Mouse (Mus musculus) limb, embryonic 13.5 days (tissue): Measurements from ENCODE around the gene Ppm1a. TPM values are rescaled to one million over a fixed set of nuclear protein-coding genes. Genes with fewer than 3 reads are reported as not detected.

Experiments used
- ATAC-seq: fragments of 200-750 bp; cut with Nextera tagmentation; 2 replicates; pipeline ENCODE4 v1.8.0; 2017; ENCODE audit warnings: low read depth, moderate number of reproducible peaks, moderate TSS enrichment; ENCODE audit not compliant: low FRiP score
- H3K27ac ChIP-seq: fragments of 300-500 bp; sonication (generic); 2 replicates; pipeline ENCODE4 v1.5.1; 2015; ENCODE audit warnings: inconsistent platforms, mild to moderate bottlenecking, moderate library complexity
- H3K27me3 ChIP-seq: fragments of 300-500 bp; sonication (generic); 2 replicates; pipeline ENCODE4 v1.6.1; 2015; ENCODE audit warnings: mild to moderate bottlenecking, inconsistent platforms
- H3K36me3 ChIP-seq: fragments of 300-500 bp; sonication (generic); 2 replicates; pipeline ENCODE4 v1.6.1; 2015; ENCODE audit warnings: inconsistent platforms, mild to moderate bottlenecking, moderate library complexity
- H3K4me1 ChIP-seq: fragments of 300-500 bp; sonication (generic); 2 replicates; pipeline ENCODE4 v1.6.1; 2015; ENCODE audit warnings: inconsistent platforms
- H3K4me2 ChIP-seq: fragments of 300-500 bp; sonication (generic); replicated peaks from 2 replicates; pipeline ENCODE4 v1.6.1; 2015; ENCODE audit warnings: inconsistent platforms, mild to moderate bottlenecking, moderate library complexity
- H3K4me3 ChIP-seq: fragments of 300-500 bp; sonication (generic); 2 replicates; pipeline ENCODE4 v1.5.1; 2015; ENCODE audit warnings: moderate library complexity, mild to moderate bottlenecking, inconsistent platforms
- H3K9ac ChIP-seq: fragments of 300-500 bp; sonication (generic); 2 replicates; pipeline ENCODE4 v1.6.1; 2015; ENCODE audit warnings: mild to moderate bottlenecking, inconsistent platforms
- H3K9me3 ChIP-seq: fragments of 300-500 bp; sonication (generic); 2 replicates; pipeline ENCODE4 v1.6.1; 2016; ENCODE audit warnings: inconsistent platforms
- WGBS: fragments of 180-500 bp; shearing (Covaris S2); methylation state at CpG from one replicate; pipeline ENCODE4 v1.1.7; 2015; 5-methylcytosine and 5-hydroxymethylcytosine counted together
- polyA plus RNA-seq: library from polyadenylated mRNA; unstranded; fragments of >200 nt; fragmentation: Nextera tagmentation; extraction: Ambion mirVana; gene quantifications from 2 replicates; pipeline ENCODE4 v1.2.1, GENCODE M21; 2015

Gene Ppm1a
- polyA plus RNA-seq = 44.7 and 50.5 TPM in 2 replicates

DNA sequence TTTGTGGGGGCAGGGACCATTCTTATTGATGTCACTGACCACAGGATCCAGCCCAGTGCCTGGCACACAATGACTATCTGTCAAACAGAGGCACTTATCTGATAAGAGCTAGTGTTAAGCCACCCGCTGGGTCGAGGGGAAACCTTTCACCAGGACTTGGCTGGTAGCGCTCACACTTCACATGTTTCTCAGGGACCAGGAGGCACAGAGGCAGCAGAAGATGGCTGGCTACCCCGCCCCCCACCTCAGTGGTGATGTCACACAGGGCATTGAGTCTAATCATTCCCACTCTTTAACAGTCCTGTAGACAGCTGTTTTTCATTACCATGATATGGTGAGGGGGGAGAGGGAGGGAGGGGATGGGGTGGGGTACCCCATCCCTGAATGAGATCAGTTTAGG lies at the start of gene Ppm1a:
Ppm1a (plus strand) TSS at position 370 of the 400 bp plus-strand sequence.
- no peak within 1 kb of the TSS for H3K27ac ChIP-seq
- no peak within 1 kb of the TSS for H3K4me3 ChIP-seq
- H3K9me3 ChIP-seq = no peaks in the 10 kb centered on the region
- peaks cover 14% of the 10 kb centered on the region for H3K4me1 ChIP-seq
- H3K27me3 ChIP-seq = no peaks in the 10 kb centered on the region
- ATAC-seq = no peak
- no peaks in the 10 kb centered on the region for H3K36me3 ChIP-seq
- H3K9ac ChIP-seq = no peak within 1 kb of the TSS
- WGBS = 13% methylated on average over 4 of the region's 4 CpGs
- H3K4me2 ChIP-seq = no peak within 1 kb of the TSS

DNA sequence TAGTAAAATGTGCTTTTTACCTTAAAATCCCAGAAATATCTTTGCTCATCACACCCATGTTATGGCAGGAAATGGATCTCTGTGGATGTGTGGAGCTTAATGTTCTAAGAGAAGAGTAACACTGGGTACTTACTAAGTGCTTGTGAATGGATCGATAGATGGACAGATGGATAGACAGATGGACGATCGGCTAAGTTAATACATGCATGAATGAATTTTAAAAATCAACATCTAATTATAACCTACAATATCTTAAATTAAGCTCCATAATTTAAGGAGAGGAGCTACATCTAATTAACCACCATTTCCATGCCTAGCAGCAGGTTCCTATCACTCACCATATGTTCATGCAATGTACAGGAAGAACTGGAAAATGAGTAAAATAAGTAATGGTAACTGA lies 47.3 kb upstream of the Ppm1a start:
- no peaks in the 10 kb centered on the region for H3K27me3 ChIP-seq
- ATAC-seq = no peak
- no peak overlapping the region for H3K4me2 ChIP-seq
- no peak overlapping the region for H3K4me3 ChIP-seq
- no peak overlapping the region for H3K9ac ChIP-seq
- H3K4me1 ChIP-seq = no peaks in the 10 kb centered on the region
- peaks cover 8% of the 10 kb centered on the region for H3K9me3 ChIP-seq
- 95% methylated on average over 3 of the region's 3 CpGs for WGBS
- no peak overlapping the region for H3K27ac ChIP-seq
- H3K36me3 ChIP-seq = no peaks in the 10 kb centered on the region

DNA sequence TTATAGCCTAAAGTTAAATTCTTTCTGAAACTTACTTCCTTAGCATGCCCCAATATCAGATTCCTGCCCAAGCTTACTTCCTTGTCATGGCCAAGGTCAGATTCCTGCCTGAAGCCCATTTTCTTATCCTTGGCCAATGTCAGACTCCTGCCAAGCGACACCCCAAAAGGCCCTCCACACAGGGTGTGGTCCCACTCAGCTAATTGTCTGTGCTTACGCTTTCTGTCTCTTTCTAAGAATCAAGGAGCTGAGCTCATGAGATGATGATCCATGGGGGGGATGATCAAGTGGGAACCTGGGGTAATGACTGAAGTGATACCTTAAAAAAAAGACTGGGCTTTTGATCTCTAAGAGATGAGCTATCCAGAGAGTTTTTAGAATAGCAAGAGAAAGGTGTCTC lies 42.4 kb upstream of the Ppm1a start:
- Histone ChIP-seq H3K9ac (no peak overlapping the region), H3K27ac (no peak overlapping the region), H3K9me3 (peaks cover 8% of the 10 kb centered on the region), H3K4me3 (no peak overlapping the region), H3K27me3 (no peaks in the 10 kb centered on the region), H3K36me3 (no peaks in the 10 kb centered on the region), H3K4me1 (0 out of 2 replicates have a peak, but pooled peaks cover 3% of the 10 kb centered on the region), H3K4me2 (no peak overlapping the region)
- ATAC-seq = no peak
- WGBS = 83% methylated on average over 2 of the region's 2 CpGs

DNA sequence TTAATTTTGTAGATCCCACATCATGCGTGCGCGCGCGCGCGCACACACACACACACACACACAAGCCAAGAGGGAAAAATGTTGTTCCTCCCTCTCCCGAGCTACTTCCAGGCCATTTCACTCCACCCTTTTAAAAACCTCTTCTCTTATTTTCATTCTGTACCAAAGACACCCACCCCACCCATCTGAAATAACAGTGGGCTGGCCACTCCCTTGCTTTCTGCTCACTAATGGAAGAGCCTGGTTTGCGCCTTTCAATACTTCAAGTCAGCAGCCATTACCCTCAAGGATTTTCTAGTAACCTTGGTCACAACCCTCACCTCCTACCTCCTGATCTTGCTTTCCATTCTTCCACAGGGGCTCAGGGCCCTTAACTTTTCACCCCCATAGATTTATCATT lies 41.4 kb upstream of the Ppm1a start:
- Histone ChIP-seq H3K27me3 (no peaks in the 10 kb centered on the region), H3K36me3 (no peaks in the 10 kb centered on the region), H3K27ac (no peak overlapping the region), H3K4me3 (no peak overlapping the region), H3K4me1 (0 out of 2 replicates have a peak, but pooled peaks cover 3% of the 10 kb centered on the region), H3K9ac (no peak overlapping the region), H3K4me2 (no peak overlapping the region), H3K9me3 (peaks cover 8% of the 10 kb centered on the region)
- WGBS = 96% methylated on average over 9 of the region's 9 CpGs
- ATAC-seq = no peak

DNA sequence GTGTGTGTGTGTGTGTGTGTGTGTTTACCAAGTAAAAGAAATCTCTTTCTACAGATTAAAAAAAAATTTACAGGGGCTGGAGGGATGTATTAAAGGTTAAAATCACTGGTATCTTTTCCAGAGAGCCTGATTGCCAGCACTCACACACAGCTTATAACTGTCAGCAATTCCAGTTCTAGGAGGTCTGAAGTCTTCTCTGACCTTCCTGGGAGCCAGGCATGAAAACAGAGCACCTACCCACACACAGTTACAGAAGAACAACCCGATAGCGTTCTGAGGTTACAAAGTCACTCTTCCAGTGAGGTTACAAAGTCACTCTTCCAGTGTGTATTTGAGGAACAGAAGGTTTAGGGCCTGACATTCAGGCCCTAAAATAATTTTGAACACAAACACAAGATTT lies 38.2 kb upstream of the Ppm1a start:
- H3K4me2 ChIP-seq = no peak overlapping the region
- H3K9ac ChIP-seq = no peak overlapping the region
- 0 out of 2 replicates have a peak, but pooled peaks cover 3% of the 10 kb centered on the region for H3K4me1 ChIP-seq
- H3K4me3 ChIP-seq = no peak overlapping the region
- H3K27me3 ChIP-seq = no peaks in the 10 kb centered on the region
- H3K27ac ChIP-seq = no peak overlapping the region
- WGBS = 75% methylated on average over 2 of the region's 2 CpGs
- H3K9me3 ChIP-seq = no peaks in the 10 kb centered on the region
- ATAC-seq = no peak
- no peaks in the 10 kb centered on the region for H3K36me3 ChIP-seq

DNA sequence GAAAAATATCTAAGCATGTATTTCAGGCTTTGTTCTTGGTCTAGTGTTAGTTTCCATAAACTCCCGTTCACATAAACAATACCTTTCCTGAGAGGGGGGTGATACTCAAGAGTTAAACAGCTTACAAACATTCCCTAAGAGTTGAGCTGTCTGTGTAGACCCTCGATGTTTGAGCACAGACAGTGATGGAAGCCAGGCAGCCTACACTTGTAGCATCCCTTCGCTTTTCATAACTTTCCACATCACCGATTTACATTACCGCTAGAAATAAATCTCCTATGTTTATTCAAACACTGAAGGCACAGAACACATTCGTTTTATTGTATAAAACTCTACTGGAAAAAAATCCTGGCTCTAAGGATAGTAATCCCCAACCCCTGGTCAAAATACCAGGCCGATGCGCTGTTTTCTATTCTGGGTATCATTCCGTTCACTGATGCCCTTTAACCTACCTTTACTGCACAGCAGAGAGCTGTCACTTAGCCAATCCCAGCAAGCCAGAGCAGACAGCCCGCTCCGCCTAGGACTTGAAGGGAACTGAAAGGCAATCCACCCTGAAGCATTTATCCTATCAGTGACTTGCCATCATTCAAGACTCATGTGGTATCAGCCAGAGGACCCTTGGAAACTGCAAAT lies 37.7 kb upstream of the Ppm1a start:
- Histone ChIP-seq H3K27ac (no peak overlapping the region), H3K36me3 (no peaks in the 10 kb centered on the region), H3K4me2 (no peak overlapping the region), H3K4me3 (no peak overlapping the region), H3K9me3 (no peaks in the 10 kb centered on the region), H3K4me1 (0 out of 2 replicates have a peak, but pooled peaks cover 3% of the 10 kb centered on the region), H3K27me3 (no peaks in the 10 kb centered on the region), H3K9ac (no peak overlapping the region)
- WGBS = 79% methylated on average over 11 of the region's 11 CpGs
- no peak for ATAC-seq

DNA sequence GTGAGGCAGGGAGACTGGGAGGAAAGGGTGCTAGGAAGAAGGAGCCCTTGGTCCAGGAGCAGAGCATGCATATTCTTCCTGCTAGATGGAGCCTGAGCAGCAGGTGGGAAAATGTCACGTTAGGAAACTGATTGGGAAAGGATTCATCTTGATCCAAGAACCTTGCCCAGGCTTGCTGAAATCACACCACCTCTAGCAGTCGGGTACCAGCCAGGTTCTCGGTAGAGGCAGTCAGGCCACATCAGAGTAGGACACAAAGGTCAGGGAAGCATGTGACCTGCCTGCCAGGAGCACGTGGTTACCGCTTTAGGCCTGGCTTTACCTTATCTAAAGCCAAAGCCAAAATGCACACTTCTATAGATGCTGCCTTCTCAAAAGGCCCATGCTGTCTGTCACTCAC lies 35.5 kb upstream of the Ppm1a start:
- 83% methylated on average over 5 of the region's 5 CpGs for WGBS
- no peak for ATAC-seq
- Histone ChIP-seq H3K4me3 (no peak overlapping the region), H3K27ac (no peak overlapping the region), H3K27me3 (no peaks in the 10 kb centered on the region), H3K9me3 (no peaks in the 10 kb centered on the region), H3K36me3 (no peaks in the 10 kb centered on the region), H3K4me2 (no peak overlapping the region), H3K9ac (no peak overlapping the region), H3K4me1 (0 out of 2 replicates have a peak, but pooled peaks cover 3% of the 10 kb centered on the region)

DNA sequence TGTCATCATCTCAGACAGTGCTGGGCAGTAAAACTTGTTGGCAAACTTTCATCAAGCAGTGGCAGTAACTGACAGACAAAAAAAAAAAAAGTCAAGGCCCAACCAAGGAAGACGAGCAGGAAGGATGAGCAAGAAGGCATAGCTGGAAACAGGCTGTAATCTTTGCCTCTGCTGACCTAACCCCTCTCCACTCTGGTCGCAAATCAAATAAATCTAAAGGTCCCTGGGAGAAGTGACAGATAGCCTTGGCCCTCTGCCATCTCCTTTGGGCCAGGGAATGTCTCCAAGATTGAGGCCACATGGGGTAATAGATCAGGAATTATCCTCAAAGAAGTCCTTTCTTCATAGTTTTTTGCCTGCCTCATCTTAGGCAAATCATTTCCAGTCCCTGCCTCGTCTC lies 33.3 kb upstream of the Ppm1a start:
- WGBS = 42% methylated on average over 3 of the region's 3 CpGs
- H3K36me3 ChIP-seq = no peaks in the 10 kb centered on the region

DNA sequence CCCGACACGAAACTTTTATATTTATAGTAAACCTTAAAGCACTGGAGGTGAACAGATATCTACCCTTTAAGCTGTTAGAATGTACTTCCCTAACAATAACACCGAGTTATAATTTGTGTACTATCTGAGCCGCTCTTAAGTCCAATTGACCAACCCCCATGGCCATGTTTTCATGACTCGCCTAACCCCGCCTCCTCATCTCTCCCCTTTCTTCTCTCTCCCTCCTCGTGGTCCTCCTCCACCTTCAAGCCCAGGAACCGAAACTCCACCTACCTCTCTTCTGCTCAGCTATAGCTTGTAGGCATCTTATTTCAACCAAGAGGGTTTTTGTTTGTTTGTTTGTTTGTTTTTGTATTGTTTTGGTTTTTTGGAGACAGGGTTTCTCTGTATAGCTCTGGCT lies 30.2 kb upstream of the Ppm1a start:
- no peaks in the 10 kb centered on the region for H3K36me3 ChIP-seq
- H3K4me3 ChIP-seq = no peak overlapping the region
- 88% methylated on average over 8 of the region's 8 CpGs for WGBS
- H3K9ac ChIP-seq = no peak overlapping the region
- H3K27ac ChIP-seq = no peak overlapping the region
- no peak for ATAC-seq
- H3K9me3 ChIP-seq = no peaks in the 10 kb centered on the region
- H3K27me3 ChIP-seq = no peaks in the 10 kb centered on the region
- H3K4me1 ChIP-seq = no peaks in the 10 kb centered on the region
- H3K4me2 ChIP-seq = no peak overlapping the region

More for the DNA sequence above, 33.3 kb upstream of the Ppm1a start:
- Histone ChIP-seq H3K27me3 (no peaks in the 10 kb centered on the region), H3K27ac (no peak overlapping the region), H3K4me2 (no peak overlapping the region), H3K9me3 (no peaks in the 10 kb centered on the region), H3K9ac (no peak overlapping the region), H3K4me1 (no peaks in the 10 kb centered on the region), H3K4me3 (no peak overlapping the region)
- ATAC-seq = no peak

DNA sequence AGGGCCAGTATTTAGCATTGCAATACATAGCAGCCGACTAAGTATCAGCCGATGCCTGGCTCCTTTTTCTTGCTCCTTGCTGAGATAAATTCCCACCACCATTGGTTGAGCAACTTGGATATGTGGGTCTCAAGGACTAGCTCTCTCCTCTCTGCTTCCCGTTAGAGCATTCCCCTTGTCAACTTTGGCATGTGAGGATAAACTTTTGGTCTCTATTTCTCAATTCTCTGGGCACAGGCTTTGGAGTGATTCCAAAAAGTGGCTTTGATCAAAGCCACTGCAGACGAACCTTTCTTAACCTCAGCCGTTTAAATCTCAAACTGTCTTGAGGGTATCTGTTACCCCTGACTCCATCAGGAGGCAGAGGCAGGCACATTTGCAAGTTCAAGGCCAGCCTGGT lies 29.6 kb upstream of the Ppm1a start:
- WGBS = 69% methylated on average over 5 of the region's 5 CpGs

DNA sequence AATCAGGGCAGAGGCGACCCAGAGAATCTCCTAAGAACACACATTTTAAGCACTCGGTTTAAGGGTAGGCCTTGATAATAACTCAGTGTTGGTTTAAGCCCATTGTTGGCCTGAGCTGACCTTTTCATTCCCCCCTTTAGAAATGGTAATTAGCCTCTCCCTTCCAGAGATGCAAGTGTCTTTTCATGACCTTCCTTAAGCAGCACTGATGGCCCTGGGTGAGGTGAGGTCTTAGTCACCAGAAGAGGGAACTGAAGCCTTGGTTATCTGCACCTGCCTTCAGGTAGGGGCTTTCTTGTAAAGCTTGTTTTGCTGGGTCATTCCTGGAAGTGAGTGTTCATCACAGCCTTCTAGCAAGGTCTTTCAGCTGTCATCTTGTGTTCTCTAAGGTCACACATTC lies 23.1 kb upstream of the Ppm1a start:
- no peaks in the 10 kb centered on the region for H3K27me3 ChIP-seq
- no peak overlapping the region for H3K4me3 ChIP-seq
- WGBS = 85% methylated on average over 2 of the region's 2 CpGs
- H3K27ac ChIP-seq = no peak overlapping the region
- H3K9me3 ChIP-seq = no peaks in the 10 kb centered on the region; the same call in 1 of the 2 replicates
- no peaks in the 10 kb centered on the region for H3K4me1 ChIP-seq
- no peak overlapping the region for H3K9ac ChIP-seq
- H3K4me2 ChIP-seq = no peak overlapping the region
- H3K36me3 ChIP-seq = no peaks in the 10 kb centered on the region
- no peak for ATAC-seq

More for the DNA sequence above, 29.6 kb upstream of the Ppm1a start:
- Histone ChIP-seq H3K4me2 (no peak overlapping the region), H3K27me3 (no peaks in the 10 kb centered on the region), H3K9ac (no peak overlapping the region), H3K9me3 (no peaks in the 10 kb centered on the region), H3K4me1 (no peaks in the 10 kb centered on the region), H3K4me3 (no peak overlapping the region), H3K36me3 (no peaks in the 10 kb centered on the region), H3K27ac (no peak overlapping the region)
- ATAC-seq = no peak

DNA sequence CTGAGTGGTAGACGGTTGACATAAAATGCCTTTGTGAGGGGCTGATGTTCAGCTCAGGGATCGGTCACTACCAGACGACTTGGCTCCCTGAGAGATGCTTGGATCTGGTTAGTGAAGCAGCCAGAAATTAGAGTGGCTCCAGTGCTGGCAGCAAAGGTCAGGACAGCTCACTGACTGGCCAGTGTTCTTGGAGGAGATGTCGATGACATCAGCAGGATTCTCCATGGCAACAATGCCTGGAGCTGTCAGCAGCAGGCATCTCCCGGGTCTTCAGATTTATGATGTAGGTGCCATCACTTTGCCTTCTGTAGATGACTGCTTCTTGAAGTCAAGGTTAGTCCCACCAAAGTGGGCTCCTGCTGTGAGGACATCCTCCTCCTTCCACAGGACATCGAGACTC lies 16.1 kb upstream of the Ppm1a start:
- no peak overlapping the region for H3K4me2 ChIP-seq
- H3K9me3 ChIP-seq = no peaks in the 10 kb centered on the region
- H3K4me3 ChIP-seq = no peak overlapping the region
- no peak overlapping the region for H3K27ac ChIP-seq
- no peak overlapping the region for H3K9ac ChIP-seq
- H3K27me3 ChIP-seq = no peaks in the 10 kb centered on the region
- ATAC-seq = no peak
- H3K36me3 ChIP-seq = no peaks in the 10 kb centered on the region
- WGBS = 73% methylated on average over 6 of the region's 6 CpGs
- H3K4me1 ChIP-seq = peaks cover 18% of the 10 kb centered on the region

DNA sequence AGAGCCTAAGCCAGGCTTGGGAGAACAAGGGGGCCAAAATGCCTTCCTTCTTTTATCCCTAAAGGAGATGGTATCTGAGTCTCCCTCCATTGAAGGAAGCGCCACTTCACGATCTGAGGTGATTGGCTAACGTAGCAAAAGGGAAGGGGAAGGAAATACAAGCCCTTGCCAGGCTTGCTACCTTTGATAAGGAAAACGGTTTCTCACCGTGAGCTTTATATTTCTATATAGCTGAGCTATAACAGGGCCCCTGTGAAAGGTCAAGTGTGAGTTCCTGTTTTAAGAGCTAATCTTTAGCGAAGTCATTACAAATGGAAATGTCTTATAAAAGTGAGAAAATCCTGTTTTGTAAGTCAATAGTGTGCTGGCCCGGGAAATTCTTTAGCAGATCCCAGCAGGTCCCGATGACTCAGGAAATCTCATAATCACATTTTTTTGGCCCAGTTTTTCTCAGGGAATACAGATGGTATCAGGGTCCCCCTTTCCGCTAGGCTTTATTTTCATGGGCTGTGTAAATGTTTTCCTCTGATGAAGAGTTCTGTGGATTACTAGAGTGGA lies 12.4 kb upstream of the Ppm1a start:
- Histone ChIP-seq H3K4me2 (no peak overlapping the region), H3K27ac (no peak overlapping the region), H3K4me3 (no peak overlapping the region), H3K27me3 (no peaks in the 10 kb centered on the region), H3K9me3 (no peaks in the 10 kb centered on the region), H3K9ac (no peak overlapping the region), H3K4me1 (peaks cover 18% of the 10 kb centered on the region), H3K36me3 (no peaks in the 10 kb centered on the region)
- no peak for ATAC-seq
- 37% methylated on average over 9 of the region's 9 CpGs for WGBS
